Mouse (Mus musculus): ENCODE data around the gene Bahcc1.

Gene Bahcc1

GRCm38 (mm10) chr11:120260769-120261150 is 28.0 kb downstream of the Bahcc1 start:
- DNase-seq (ENCODE audit: extremely low spot score) = no peak

GRCm38 (mm10) chr11:120261416-120262355 is 28.9 kb downstream of the Bahcc1 start:
- DNase-seq (ENCODE audit: extremely low spot score) = no peak

DNA sequence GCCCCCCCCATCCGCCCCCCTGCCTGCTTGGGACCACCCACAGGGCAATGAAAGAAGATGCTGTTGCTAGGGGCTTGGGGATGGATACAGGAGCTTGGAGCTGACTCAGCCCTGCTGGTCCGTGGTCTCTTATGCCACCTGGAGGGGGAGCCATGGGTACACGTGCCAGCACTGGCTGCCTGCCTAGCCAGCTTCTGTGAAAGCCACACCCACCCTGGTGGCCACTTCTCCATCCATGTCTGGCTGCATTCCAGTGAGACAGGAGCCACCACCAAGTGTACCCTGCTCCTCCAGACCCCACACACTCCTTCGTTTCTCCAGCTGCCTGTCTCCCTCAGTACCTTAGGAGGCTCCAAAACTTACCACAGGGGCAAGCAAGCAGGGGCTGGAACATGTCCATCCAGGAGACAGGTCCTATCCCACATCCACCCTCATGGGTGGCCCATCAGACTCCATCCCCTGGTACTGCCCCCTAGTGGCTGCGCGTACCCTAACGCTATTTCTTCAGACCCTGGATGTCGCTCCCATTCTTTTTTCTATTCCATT is 29.7 kb downstream of the Bahcc1 start:
- peak; percentile 80 for DNase-seq (ENCODE audit: extremely low spot score)

DNA sequence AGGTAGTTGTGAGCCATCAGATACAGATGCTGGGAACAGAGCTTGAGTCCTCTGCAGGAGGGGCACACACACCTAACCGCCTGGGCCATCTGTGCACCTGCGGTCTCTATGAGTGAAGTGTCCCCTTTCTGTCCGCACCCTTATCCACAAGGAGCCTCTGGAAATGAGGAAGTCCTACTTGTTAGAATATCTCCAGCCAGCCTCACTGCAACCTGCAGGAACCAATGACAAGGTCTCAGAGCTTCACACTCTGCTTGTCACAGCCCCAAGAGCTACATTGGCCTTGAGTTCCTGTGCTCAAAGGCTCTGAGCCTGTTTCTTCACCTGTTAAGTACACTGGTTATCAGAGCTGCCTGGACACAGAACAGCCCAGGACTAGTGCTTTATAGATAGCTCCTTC is 30.4 kb downstream of the Bahcc1 start:
- DNase-seq (ENCODE audit: extremely low spot score) = no peak

GRCm38 (mm10) chr11:120264008-120264407 is 31.3 kb downstream of the Bahcc1 start:
- DNase-seq (ENCODE audit: extremely low spot score) = no peak

- no peak for DNase-seq (ENCODE audit: extremely low spot score)
These were observed 32.7 kb downstream of the Bahcc1 start for GRCm38 (mm10) chr11:120265458-120265857.

DNA sequence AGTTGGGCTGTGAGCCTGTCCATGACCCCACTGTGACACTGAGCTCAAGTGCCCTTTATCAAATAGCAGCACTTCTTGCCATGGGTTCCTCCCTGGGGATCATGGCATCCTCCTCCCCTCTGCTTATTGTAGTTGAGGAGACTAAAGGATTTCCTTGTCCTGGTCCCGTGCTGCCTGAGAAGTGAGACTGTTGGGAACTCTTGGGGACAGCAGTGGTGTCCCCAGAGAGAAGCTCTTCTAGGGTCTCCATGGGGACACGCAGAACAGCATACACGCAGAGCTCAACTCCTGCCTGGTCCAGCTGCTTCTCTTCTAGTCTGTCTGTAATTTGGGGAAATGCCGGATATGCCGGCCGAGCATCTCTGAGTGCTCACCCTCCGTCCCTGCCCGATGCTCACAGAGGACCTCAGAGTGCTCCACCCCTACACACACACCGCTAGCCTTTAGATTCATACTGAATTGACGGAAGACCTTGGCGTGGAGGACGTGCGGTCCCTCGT is 33.6 kb downstream of the Bahcc1 start:
- no peak for DNase-seq (ENCODE audit: extremely low spot score)

DNA sequence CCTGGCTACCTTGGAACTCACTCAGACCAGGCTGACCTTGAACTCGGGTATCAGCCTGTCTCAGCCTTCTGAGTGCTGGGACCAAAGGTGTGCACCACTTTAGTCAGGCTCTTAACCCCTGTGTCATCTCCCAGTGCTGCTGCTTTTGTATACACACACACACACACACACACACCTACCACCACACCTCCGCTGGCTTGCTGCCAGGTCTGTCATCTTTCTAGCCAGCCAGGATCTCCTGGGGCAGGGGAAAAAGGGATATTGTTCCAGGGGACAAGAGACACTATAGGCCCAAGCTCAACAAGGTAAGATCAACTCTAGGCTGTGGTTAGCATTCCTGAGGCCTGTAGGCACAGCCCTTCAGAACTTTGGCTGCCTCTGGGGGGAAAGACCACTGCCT is 34.5 kb downstream of the Bahcc1 start:
- no peak for DNase-seq (ENCODE audit: extremely low spot score)

DNA sequence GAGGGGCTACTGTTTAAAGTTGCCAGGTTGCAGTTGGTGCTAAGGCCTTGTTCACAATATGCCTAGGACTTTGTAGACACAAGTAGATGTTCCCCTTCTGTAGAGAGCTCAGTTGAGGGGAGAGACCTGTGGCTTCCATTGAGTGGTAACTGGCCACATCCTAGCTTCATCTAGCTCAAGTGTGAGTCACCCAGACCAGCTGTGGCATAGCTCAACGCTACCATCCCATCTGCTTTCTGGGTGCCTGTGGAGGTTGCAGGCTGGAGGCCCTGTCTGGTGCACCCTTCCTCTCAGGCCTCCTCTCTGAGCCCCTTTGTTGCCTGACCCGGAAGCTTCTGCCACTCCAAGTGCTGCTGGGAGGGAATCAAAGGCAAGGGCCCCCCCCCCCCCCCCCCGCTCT is 34.9 kb downstream of the Bahcc1 start:
- no peak for DNase-seq (ENCODE audit: extremely low spot score)

- DNase-seq (ENCODE audit: extremely low spot score) = no peak
These were observed 35.6 kb downstream of the Bahcc1 start for GRCm38 (mm10) chr11:120268195-120268967.

GRCm38 (mm10) chr11:120269007-120269406 is 36.3 kb downstream of the Bahcc1 start:
- DNase-seq (ENCODE audit: extremely low spot score) = no peak

- no peak for DNase-seq (ENCODE audit: extremely low spot score)
These were observed 36.9 kb downstream of the Bahcc1 start for GRCm38 (mm10) chr11:120269498-120270104.

DNA sequence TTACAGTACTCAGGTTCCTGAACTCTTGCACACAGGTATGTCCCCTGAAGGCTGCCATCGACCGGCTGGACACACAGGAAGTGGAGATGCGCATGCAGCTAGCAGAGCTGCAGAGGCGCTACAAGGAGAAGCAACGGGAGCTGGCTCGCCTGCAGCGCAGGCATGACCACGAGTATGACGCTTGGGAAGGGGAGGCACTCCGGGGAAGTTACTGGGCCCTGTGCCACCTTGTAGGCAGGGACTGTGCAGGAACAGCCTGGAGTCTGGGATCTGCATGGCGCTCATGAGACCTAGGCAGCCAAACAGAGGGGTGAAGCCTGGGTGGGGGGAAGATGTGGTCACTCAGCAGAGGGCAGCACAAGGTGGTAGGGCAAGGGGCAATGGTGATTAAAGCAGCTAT is 46.6 kb downstream of the Bahcc1 start:
- no peak for DNase-seq (ENCODE audit: extremely low spot score)

DNA sequence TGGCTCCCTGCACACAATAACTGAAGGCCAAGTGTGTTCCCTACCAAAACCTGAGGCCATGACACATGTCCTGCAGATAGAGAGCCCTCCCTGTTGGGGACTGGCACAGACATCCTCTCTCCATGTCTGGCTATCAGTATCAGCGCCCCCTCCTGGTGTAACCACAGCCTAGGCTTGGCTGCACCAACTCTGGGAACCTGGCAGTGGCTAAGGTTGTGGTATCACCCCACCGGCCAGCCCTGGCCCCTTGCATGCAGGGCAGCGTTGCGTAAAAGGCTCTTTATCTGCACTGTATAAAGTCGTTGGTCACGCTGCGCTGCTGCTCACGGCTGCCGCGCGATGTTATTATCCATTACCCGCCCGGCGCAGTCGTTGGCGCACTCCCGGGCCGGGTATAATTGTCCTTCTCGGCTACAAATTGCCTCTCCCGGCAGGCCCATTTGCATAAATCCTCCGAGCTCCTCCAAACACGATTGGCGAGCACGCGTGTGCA is 47.6 kb downstream of the Bahcc1 start:
- DNase-seq (ENCODE audit: extremely low spot score) = peak; percentile 52

- no peak for DNase-seq (ENCODE audit: extremely low spot score)
These were observed 48.0 kb downstream of the Bahcc1 start for GRCm38 (mm10) chr11:120280774-120281173.

DNA sequence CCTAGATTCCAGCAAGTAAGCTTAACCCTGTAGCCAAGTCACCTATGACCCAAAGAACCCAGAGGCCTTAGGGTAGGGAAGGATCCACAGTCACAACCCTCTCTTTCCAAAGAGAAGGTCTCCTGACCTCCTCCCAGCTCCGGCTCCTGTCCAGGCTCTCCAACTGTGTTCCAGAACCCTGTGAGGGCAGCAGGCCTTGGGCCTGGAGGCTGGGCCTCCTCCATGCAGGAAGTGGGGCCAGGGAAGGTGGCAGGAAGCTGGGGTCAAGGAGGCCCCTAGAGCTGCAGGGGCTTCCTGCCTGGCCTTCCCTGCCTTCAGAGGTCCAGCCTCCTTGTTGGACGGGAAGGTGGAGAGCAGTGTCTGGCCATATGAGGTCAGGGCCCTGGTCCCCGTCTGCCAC is 48.5 kb downstream of the Bahcc1 start:
- DNase-seq (ENCODE audit: extremely low spot score) = peak; percentile 39

GRCm38 (mm10) chr11:120283542-120283941 is 50.8 kb downstream of the Bahcc1 start:
- DNase-seq (ENCODE audit: extremely low spot score) = no peak

DNA sequence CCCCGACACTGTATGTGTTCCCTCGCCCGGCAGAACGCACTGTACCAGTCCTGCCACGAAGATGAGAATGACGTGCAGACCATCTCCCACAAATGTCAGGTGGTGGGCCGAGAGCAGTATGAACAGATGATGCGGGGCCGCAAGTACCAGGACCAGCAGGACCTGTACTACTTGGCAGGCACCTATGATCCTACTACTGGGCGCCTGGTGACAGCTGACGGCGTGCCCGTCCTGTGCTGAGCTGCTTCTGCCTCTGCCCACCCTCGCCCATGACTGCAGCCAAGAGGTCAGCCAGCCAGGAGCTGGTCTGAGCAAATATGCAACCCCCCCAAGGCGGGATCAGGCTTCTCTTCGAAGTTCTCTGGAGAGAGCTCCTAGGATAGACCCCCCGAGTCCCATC is 56.9 kb downstream of the Bahcc1 start:
- no peak for DNase-seq (ENCODE audit: extremely low spot score)

GRCm38 (mm10) chr11:120290266-120290665 is 57.5 kb downstream of the Bahcc1 start:
- no peak for DNase-seq (ENCODE audit: extremely low spot score)

DNA sequence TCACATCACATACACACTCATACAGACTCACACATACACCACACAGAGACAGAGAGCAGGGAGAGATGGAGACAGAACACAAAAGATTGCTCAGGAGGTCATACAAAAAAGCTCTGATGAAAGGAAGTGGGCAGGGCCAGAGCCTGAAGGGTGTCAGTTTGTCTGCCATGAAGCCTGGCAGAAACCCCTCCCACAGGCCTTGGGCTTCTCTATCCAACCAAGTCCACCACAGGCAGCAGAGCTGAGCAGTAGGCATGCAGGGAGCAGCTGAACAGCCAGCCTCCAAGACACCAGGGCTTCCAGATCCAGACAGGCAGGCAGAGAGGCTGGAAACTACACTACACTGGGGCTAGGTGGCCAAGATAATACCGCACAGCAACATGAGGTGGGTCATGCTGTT is 61.0 kb downstream of the Bahcc1 start:
- DNase-seq (ENCODE audit: extremely low spot score) = peak; percentile 42

- no peak for DNase-seq (ENCODE audit: extremely low spot score)
These were observed 63.8 kb downstream of the Bahcc1 start for GRCm38 (mm10) chr11:120296305-120297144.
